Mouse (Mus musculus) CH12.LX (cell line): Measurements from ENCODE around the gene Lypd4. TPM values are rescaled to one million over a fixed set of nuclear protein-coding genes. Genes with fewer than 3 reads are reported as not detected.
"Not testable (repeated sequence)": the region's sequence is repeated elsewhere in the genome, so short reads cannot be mapped to it uniquely, and the experiment has no call there.

Source experiments
- DNase-seq: peaks from one replicate; pipeline ENCODE4 v3.0.0-alpha.2; 2013; ENCODE audit errors: extremely low read depth
- H3K27ac ChIP-seq: 2 replicates; pipeline ENCODE4 v1.5.1; 2012; ENCODE audit warnings: low read depth, mild to moderate bottlenecking, control low read depth, moderate library complexity; ENCODE audit not compliant: insufficient read depth
- H3K27me3 ChIP-seq: replicated peaks from 2 replicates; pipeline ENCODE3; 2012; ENCODE audit warnings: inconsistent platforms
- H3K36me3 ChIP-seq, 2 experiments: replicated peaks in 1 of 2; 2 replicates each; pipeline versions ENCODE3 to v1.6.1; 2012; ENCODE audit warnings: inconsistent platforms in 1 of 2, low read length in 1 of 2, mild to moderate bottlenecking in 1 of 2, mixed read lengths in 1 of 2, moderate library complexity in 1 of 2; ENCODE audit not compliant: control insufficient read depth in 1 of 2, insufficient read depth in 1 of 2
- H3K4me1 ChIP-seq, 2 experiments: 2 replicates each; pipeline ENCODE4 v1.6.1; 2012; ENCODE audit warnings: inconsistent platforms in 1 of 2, moderate library complexity in 1 of 2; ENCODE audit not compliant: insufficient read depth in 2 of 2, control insufficient read depth in 1 of 2
- H3K4me2 ChIP-seq: 2 replicates; pipeline ENCODE4 v1.6.1; 2012; ENCODE audit warnings: low read depth, mild to moderate bottlenecking, control low read depth; ENCODE audit not compliant: poor library complexity, insufficient read depth, severe bottlenecking
- H3K4me3 ChIP-seq, 3 experiments: fragments of 150-350 bp in 1 of 3; sonication (generic) in 1 of 3; replicated peaks in 1 of 3; 2 replicates each; pipeline versions ENCODE3 to v1.5.1; 2011 to 2012; ENCODE audit warnings: low read depth in 2 of 3, low read length in 2 of 3, mild to moderate bottlenecking in 2 of 3, moderate library complexity in 2 of 3, control low read depth in 1 of 3, improper control_type of control experiment in 1 of 3, inconsistent platforms in 1 of 3, mixed read lengths in 1 of 3; ENCODE audit not compliant: poor library complexity in 1 of 3
- H3K79me2 ChIP-seq: replicated peaks from 2 replicates; pipeline ENCODE4 v1.6.1; 2012; ENCODE audit warnings: mild to moderate bottlenecking, moderate library complexity; ENCODE audit not compliant: control insufficient read depth, poor library complexity, insufficient read depth, severe bottlenecking; ENCODE audit errors: extremely low read depth
- H3K9ac ChIP-seq: 2 replicates; pipeline ENCODE4 v1.6.1; 2012; ENCODE audit warnings: low read depth, mild to moderate bottlenecking, control low read depth, moderate library complexity; ENCODE audit not compliant: insufficient read depth
- H3K9me3 ChIP-seq: replicated peaks from 2 replicates; pipeline ENCODE3; 2012; ENCODE audit warnings: low read length, inconsistent platforms, mixed read lengths
- BHLHE40 ChIP-seq: IDR thresholded peaks from 2 replicates; pipeline ENCODE4 v1.6.1; 2011; ENCODE audit warnings: mild to moderate bottlenecking, low read depth, low read length, improper control_type of control experiment
- CHD2 ChIP-seq: IDR thresholded peaks from 2 replicates; pipeline ENCODE4 v1.6.1; 2011; ENCODE audit warnings: low read length, improper control_type of control experiment
- CTCF ChIP-seq, 2 experiments: IDR thresholded peaks in 1 of 2; conservative IDR thresholded peaks in 1 of 2; 2 replicates each; pipeline ENCODE4 v1.5.1; 2011 to 2012; ENCODE audit warnings: low read depth in 2 of 2, low read length in 2 of 2, improper control_type of control experiment in 1 of 2, inconsistent platforms in 1 of 2, mild to moderate bottlenecking in 1 of 2, moderate library complexity in 1 of 2
- E2F4 ChIP-seq: IDR thresholded peaks from 2 replicates; pipeline ENCODE4 v1.6.1; 2011; ENCODE audit warnings: low read depth, low read length, improper control_type of control experiment; ENCODE audit not compliant: insufficient replicate concordance
- ETS1 ChIP-seq: conservative IDR thresholded peaks from 2 replicates; pipeline ENCODE4 v1.6.1; 2012; ENCODE audit warnings: low read depth, mild to moderate bottlenecking, inconsistent platforms, low read length, improper control_type of control experiment, moderate library complexity
- HCFC1 ChIP-seq: IDR thresholded peaks from 2 replicates; pipeline ENCODE4 v1.6.1; 2012; ENCODE audit warnings: low read depth, mild to moderate bottlenecking, inconsistent platforms, low read length, improper control_type of control experiment
- IRF4 ChIP-seq: IDR thresholded peaks from 2 replicates; pipeline ENCODE4 v1.6.1; 2014; ENCODE audit warnings: low read depth, mild to moderate bottlenecking, inconsistent platforms, low read length, improper control_type of control experiment
- JUN ChIP-seq: IDR thresholded peaks from 2 replicates; pipeline ENCODE4 v1.6.1; 2011; ENCODE audit warnings: low read depth, mild to moderate bottlenecking, low read length, improper control_type of control experiment, moderate library complexity; ENCODE audit not compliant: insufficient read depth
- JUND ChIP-seq: conservative IDR thresholded peaks from 2 replicates; pipeline ENCODE4 v1.6.1; 2011; ENCODE audit warnings: low read depth, low read length, improper control_type of control experiment
- MAFK ChIP-seq: IDR thresholded peaks from 2 replicates; pipeline ENCODE4 v1.6.1; 2011; ENCODE audit warnings: low read length, improper control_type of control experiment; ENCODE audit not compliant: insufficient replicate concordance
- MAZ ChIP-seq: IDR thresholded peaks from 2 replicates; pipeline ENCODE4 v1.6.1; 2012; ENCODE audit warnings: low read depth, mild to moderate bottlenecking, inconsistent platforms, low read length, improper control_type of control experiment, moderate library complexity
- MEF2A ChIP-seq: IDR thresholded peaks from 2 replicates; pipeline ENCODE4 v1.6.1; 2014; ENCODE audit warnings: low read depth, mild to moderate bottlenecking, inconsistent platforms, low read length, improper control_type of control experiment, borderline replicate concordance
- MXI1 ChIP-seq: IDR thresholded peaks from 2 replicates; pipeline ENCODE4 v1.6.1; 2011; ENCODE audit warnings: mild to moderate bottlenecking, low read depth, low read length, improper control_type of control experiment
- MYC ChIP-seq: IDR thresholded peaks from 2 replicates; pipeline ENCODE4 v1.6.1; 2011; ENCODE audit warnings: low read depth, mild to moderate bottlenecking, improper control_type of control experiment, low read length
- POLR2A ChIP-seq: IDR thresholded peaks from 2 replicates; pipeline ENCODE4 v1.6.1; 2011; ENCODE audit warnings: low read depth, mild to moderate bottlenecking, improper control_type of control experiment, low read length
- RAD21 ChIP-seq: IDR thresholded peaks from 2 replicates; pipeline ENCODE4 v1.6.1; 2011; ENCODE audit warnings: low read depth, mild to moderate bottlenecking, low read length, improper control_type of control experiment, moderate library complexity
- SMC3 ChIP-seq: IDR thresholded peaks from 2 replicates; pipeline ENCODE4 v1.6.1; 2011; ENCODE audit warnings: low read depth, low read length, improper control_type of control experiment
- TBP ChIP-seq: conservative IDR thresholded peaks from 2 replicates; pipeline ENCODE4 v1.6.1; 2011; ENCODE audit warnings: low read depth, low read length, improper control_type of control experiment
- TCF12 ChIP-seq: IDR thresholded peaks from 2 replicates; pipeline ENCODE4 v1.6.1; 2014; ENCODE audit warnings: low read depth, mild to moderate bottlenecking, inconsistent platforms, low read length, improper control_type of control experiment
- ZKSCAN1 ChIP-seq: IDR thresholded peaks from 2 replicates; pipeline ENCODE4 v1.6.1; 2012; ENCODE audit warnings: low read depth, inconsistent platforms, low read length, improper control_type of control experiment, borderline replicate concordance
- dilution Hi-C: fragments of 300-500 bp; cut with MboI; formaldehyde crosslinking; loops from 2 replicates; pipeline ENCODE4 v1.14.3; 2020; ENCODE audit warnings: low sequenced_read_pairs; ENCODE audit not compliant: extremely low pct_unique_long_range_greater_than_20kb, extremely low pct_ligation_motif_present
- in situ Hi-C: fragments of 300-500 bp; cut with MboI; formaldehyde crosslinking; loops from 3 replicates; pipeline ENCODE4 v1.14.3; 2019; ENCODE audit warnings: low sequenced_read_pairs, low pct_ligation_motif_present, low pct_unique_long_range_greater_than_20kb, mixed read lengths
- polyA plus RNA-seq: library from polyadenylated mRNA; unstranded; fragments of >175 nt; gene quantifications from 2 replicates; pipeline ENCODE4 v1.2.1, GENCODE M21; 2012; ENCODE audit warnings: low read depth; ENCODE audit not compliant: insufficient read length
- total RNA-seq, 2 experiments: library from RNA; depleted of rRNA; stranded (reverse); fragments of 300-350 nt in 1 of 2; fragments of >200 nt in 1 of 2; gene quantifications; 2 replicates each; pipeline ENCODE4 v1.2.3; 2012 to 2014

Lypd4 gene
- total and polyA plus RNA-seq, 3 experiments = not detected

DNA sequence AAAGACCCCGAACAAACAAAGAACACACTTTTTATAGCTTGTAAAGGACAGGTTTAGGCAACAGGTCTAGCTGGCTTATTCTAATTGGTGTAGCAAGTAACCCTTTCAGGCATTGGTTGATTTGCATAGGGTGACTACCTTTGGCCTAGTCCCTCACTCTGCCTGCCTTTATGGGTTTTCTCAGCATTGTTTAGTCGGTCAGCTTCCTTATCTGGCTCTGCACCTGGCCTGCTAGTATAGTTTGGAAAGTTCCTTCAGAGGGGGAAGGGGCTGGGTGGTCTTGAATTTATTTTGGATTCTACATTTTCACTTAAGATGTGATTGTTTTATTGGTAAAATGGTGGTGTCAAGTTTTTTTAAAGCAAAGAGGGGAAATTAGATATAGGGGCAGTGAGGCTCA is 23.2 kb downstream of the Lypd4 start:
- H3K9me3 ChIP-seq, H3K79me2 ChIP-seq, H3K4me3 ChIP-seq, H3K27me3 ChIP-seq, dilution Hi-C loops, H3K36me3 ChIP-seq: not testable (repeated sequence)
- TF ChIP-seq TCF12 (peak; percentile 42), BHLHE40 (0 out of 2 replicates have a peak, but pooled peaks have one; percentile 7), TBP (0 out of 2 replicates have a peak, but pooled peaks have one; percentile 47), POLR2A (peak; percentile 42; the same call in 1 of the 2 replicates)
- Histone ChIP-seq H3K4me2 (peak overlapping the region; percentile 99), H3K27ac (peak overlapping the region; percentile 40; the same call in 1 of the 2 replicates), H3K9ac (peak overlapping the region; percentile 36; the same call in 1 of the 2 replicates), H3K4me1 (peaks cover 22 to 56% of the 10 kb centered on the region in 2 experiments)
- in situ Hi-C loops = loop anchor here (5.0 kb wide), 2 partner anchors 36 to 116 kb away; partner anchors contain the start of gene Rps19
- DNase-seq = peak; percentile 54

DNA sequence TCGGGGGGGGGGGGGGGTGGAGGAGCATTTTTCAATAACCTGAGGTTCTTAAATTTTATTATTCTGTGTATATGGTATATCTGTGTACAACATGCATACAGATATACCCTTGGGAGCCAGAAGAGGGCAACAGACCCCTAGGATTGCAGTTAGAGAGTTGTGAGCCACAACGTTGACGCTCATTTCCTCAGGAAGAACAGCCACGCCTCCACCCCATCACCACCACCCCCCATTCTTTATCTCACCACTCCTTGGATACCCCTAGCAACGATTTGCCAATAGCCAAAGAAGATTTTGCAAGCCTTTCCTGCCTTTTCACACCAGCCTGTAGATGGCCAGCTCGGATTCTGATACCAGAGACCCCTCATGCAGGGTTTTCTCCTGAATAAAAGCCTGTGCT is 24.0 kb downstream of the Lypd4 start:
- H3K9me3 ChIP-seq = no peaks in the 10 kb centered on the region
- H3K4me3 ChIP-seq = no peak overlapping the region
- H3K4me1 ChIP-seq = peaks cover 22 to 57% of the 10 kb centered on the region in 2 experiments
- no peaks in the 10 kb centered on the region for H3K36me3 ChIP-seq
- peak; percentile 86 for DNase-seq
- no peak overlapping the region for H3K27ac ChIP-seq
- TF ChIP-seq POLR2A (no peak), CTCF (conservative IDR thresholded peaks at IDR 0.05 in 1 of 2, IDR thresholded peaks at IDR 0.05 in 1 of 2; ENCODE audit: low read depth in 2 of 2, low read length in 2 of 2) (peak; percentile 22 to 87; a peak in 3 of 4 replicates), CHD2 (no peak), MXI1 (peak; percentile 65), ETS1 (no peak), E2F4 (no peak), MYC (peak; percentile 68; the same call in 1 of the 2 replicates), SMC3 (peak; percentile 75), BHLHE40 (no peak), JUN (no peak), MEF2A (no peak; the same call in 1 of the 2 replicates), JUND (peak; percentile 50; the same call in 1 of the 2 replicates), MAZ (peak; percentile 45; the same call in 1 of the 2 replicates), RAD21 (peak; percentile 87), HCFC1 (0 out of 2 replicates have a peak, but pooled peaks have one; percentile 15), IRF4 (peak; percentile 34; the same call in 1 of the 2 replicates), MAFK (no peak), ZKSCAN1 (no peak)
- H3K79me2 ChIP-seq = no peaks in the 10 kb centered on the region
- H3K4me2 ChIP-seq = peak overlapping the region; percentile 73
- H3K9ac ChIP-seq = no peak overlapping the region; the same call in 1 of the 2 replicates
- dilution Hi-C loops (no loop called here), in situ Hi-C loops (loop anchor here (5.0 kb wide), 2 partner anchors 37 to 117 kb away; partner anchors contain the start of gene Rps19)
- H3K27me3 ChIP-seq = no peaks in the 10 kb centered on the region
